Mouse (Mus musculus) cerebellum, adult 9-11 months (tissue): ENCODE results near the gene Atf4.

Experiments
- DNase-seq: peaks from one replicate; pipeline ENCODE4 v3.0.0; 2022

Atf4 gene

GRCm38 (mm10) chr15:80254847-80255645 lies at the start of gene Atf4:
Gene Atf4, plus strand, starts transcription at chr15:80255184.
- DNase-seq, result peak; percentile 100

- peak; percentile 48 for DNase-seq
These were observed 48.9 kb upstream of the Atf4 start for GRCm38 (mm10) chr15:80206057-80206565.

GRCm38 (mm10) chr15:80208446-80208845 lies 46.5 kb upstream of the Atf4 start:
- DNase-seq, result no peak

- no peak for DNase-seq
These were observed 41.3 kb upstream of the Atf4 start for GRCm38 (mm10) chr15:80213688-80214087.

- no peak for DNase-seq
These were observed 39.1 kb upstream of the Atf4 start for GRCm38 (mm10) chr15:80215716-80216479.

- no peak for DNase-seq
These were observed 38.5 kb upstream of the Atf4 start for GRCm38 (mm10) chr15:80216480-80216820.

GRCm38 (mm10) chr15:80217476-80217875 lies 37.5 kb upstream of the Atf4 start:
- no peak for DNase-seq

- no peak for DNase-seq
These were observed 35.8 kb upstream of the Atf4 start for GRCm38 (mm10) chr15:80219211-80219610.

GRCm38 (mm10) chr15:80219705-80220657 lies 35.0 kb upstream of the Atf4 start:
- no peak for DNase-seq

GRCm38 (mm10) chr15:80221031-80221430 lies 34.0 kb upstream of the Atf4 start:
- DNase-seq, result no peak

GRCm38 (mm10) chr15:80223751-80224150 lies 31.2 kb upstream of the Atf4 start:
- no peak for DNase-seq

- peak; percentile 78 for DNase-seq
These were observed 29.8 kb upstream of the Atf4 start for GRCm38 (mm10) chr15:80225208-80225607.

- peak; percentile 42 for DNase-seq
These were observed 29.2 kb upstream of the Atf4 start for GRCm38 (mm10) chr15:80225796-80226195.

- no peak for DNase-seq
These were observed 26.7 kb upstream of the Atf4 start for GRCm38 (mm10) chr15:80228071-80228800.

GRCm38 (mm10) chr15:80232331-80232730 lies 22.7 kb upstream of the Atf4 start:
- DNase-seq, result no peak

GRCm38 (mm10) chr15:80233053-80233452 lies 21.9 kb upstream of the Atf4 start:
- DNase-seq, result no peak

- peak; percentile 98 for DNase-seq
These were observed 21.1 kb upstream of the Atf4 start, which contains the start of gene Mief1 for GRCm38 (mm10) chr15:80233733-80234509. Gene Mief1, plus strand, starts transcription at chr15:80234018.

- no peak for DNase-seq
These were observed 19.4 kb upstream of the Atf4 start, which contains the start of gene AC140267.1 for GRCm38 (mm10) chr15:80235535-80235934. Gene AC140267.1, plus strand, starts transcription at chr15:80235835.

- peak; percentile 75 for DNase-seq
These were observed 6.8 kb upstream of the Atf4 start for GRCm38 (mm10) chr15:80248135-80248534.

- DNase-seq, result no peak
These were observed 6.4 kb upstream of the Atf4 start for GRCm38 (mm10) chr15:80248596-80248995.

GRCm38 (mm10) chr15:80249672-80250071 lies 5.3 kb upstream of the Atf4 start:
- no peak for DNase-seq
